Mouse (Mus musculus): Measurements from ENCODE around the gene Plagl1. TPM values are rescaled to one million over a fixed set of nuclear protein-coding genes. Genes with fewer than 3 reads are reported as not detected.

The Plagl1 gene
- total RNA-seq, 2 experiments from 2014 or later: 32.3 to 38.6 TPM

GRCm38 (mm10) chr10:13118770-13119102 is 58.4 kb downstream of the Plagl1 start:
- intact Hi-C loops (cut with DNase I; ENCODE audit: low total_unique reads): no loop called here
- no peak for DNase-seq

- intact Hi-C loops (cut with DNase I; ENCODE audit: low total_unique reads): no loop called here
- DNase-seq: no peak
These were observed 59.0 kb downstream of the Plagl1 start for GRCm38 (mm10) chr10:13119300-13119699.

DNA sequence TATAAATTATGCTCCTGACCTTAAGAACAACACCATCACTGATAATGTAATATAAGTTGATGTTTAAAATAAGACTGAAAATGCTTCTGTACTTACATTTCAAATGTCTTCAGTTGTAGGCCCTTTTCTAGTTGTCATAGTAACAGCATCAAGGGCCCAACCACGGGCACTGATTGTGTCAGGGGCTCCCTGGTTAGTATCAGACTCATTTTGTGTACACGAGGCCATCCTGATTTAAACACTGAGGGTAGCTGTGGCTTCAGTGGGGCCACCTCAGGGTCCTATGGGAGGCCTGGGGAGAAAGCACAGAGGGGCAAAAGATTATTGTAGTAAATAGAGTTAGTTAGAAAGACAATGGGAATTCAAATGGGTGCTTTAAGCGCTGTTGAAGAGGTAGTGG is 65.5 kb downstream of the Plagl1 start:
- no peak for DNase-seq

DNA sequence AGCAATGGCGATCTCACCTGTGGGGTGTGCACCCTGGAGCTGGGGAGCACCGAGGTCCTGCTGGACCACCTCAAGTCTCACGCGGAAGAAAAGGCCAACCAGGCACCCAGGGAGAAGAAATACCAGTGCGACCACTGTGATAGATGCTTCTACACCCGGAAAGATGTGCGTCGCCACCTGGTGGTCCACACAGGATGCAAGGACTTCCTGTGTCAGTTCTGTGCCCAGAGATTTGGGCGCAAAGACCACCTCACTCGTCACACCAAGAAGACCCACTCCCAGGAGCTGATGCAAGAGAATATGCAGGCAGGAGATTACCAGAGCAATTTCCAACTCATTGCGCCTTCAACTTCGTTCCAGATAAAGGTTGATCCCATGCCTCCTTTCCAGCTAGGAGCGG is 67.0 kb downstream of the Plagl1 start:
- intact Hi-C loops (cut with DNase I; ENCODE audit: low total_unique reads): no loop called here
- DNase-seq: no peak

More for the DNA sequence above, 65.5 kb downstream of the Plagl1 start:
- intact Hi-C loops (cut with DNase I; ENCODE audit: low total_unique reads): no loop called here

DNA sequence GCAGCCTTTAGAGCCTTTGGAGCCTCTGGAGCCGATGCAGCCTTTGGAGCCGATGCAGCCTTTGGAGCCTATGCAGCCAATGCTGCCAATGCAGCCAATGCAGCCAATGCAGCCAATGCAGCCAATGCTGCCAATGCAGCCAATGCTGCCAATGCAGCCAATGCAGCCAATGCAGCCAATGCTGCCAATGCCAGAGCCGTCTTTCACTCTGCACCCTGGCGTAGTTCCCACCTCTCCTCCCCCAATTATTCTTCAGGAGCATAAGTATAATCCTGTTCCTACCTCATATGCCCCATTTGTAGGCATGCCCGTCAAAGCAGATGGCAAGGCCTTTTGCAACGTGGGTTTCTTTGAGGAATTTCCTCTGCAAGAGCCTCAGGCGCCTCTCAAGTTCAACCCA is 67.6 kb downstream of the Plagl1 start:
- intact Hi-C loops (cut with DNase I; ENCODE audit: low total_unique reads): no loop called here

DNA sequence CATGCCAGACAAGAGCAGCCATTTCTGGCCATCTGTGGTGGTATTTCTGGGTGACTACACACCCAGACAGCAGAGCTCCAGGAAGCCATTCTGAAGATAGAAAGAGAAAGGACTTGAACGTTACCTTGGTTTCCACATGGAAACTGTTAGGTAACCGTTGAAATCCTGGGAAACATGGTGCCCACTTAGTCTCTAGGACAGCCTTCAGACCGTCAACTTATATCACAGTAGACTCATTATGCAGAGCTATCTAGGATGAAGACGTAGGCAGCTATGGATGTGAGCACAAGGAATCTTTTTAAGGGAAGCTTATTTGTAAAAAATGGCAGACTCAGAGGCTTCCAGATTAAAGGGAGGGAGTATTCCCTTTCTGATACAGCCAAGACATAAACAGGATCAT is 73.5 kb downstream of the Plagl1 start:
- intact Hi-C loops (cut with DNase I; ENCODE audit: low total_unique reads): no loop called here
- no peak for DNase-seq

More for the DNA sequence above, 67.6 kb downstream of the Plagl1 start:
- DNase-seq: no peak

- intact Hi-C loops (cut with DNase I; ENCODE audit: low total_unique reads): no loop called here
- no peak for DNase-seq
These were observed 75.0 kb downstream of the Plagl1 start for GRCm38 (mm10) chr10:13135276-13135675.

GRCm38 (mm10) chr10:13135751-13136150 is 75.4 kb downstream of the Plagl1 start:
- intact Hi-C loops (cut with DNase I; ENCODE audit: low total_unique reads): no loop called here
- DNase-seq: no peak

- intact Hi-C loops (cut with DNase I; ENCODE audit: low total_unique reads): no loop called here
These were observed 77.6 kb downstream of the Plagl1 start for GRCm38 (mm10) chr10:13137906-13138305.

GRCm38 (mm10) chr10:13140434-13140833 is 80.1 kb downstream of the Plagl1 start:
- intact Hi-C loops (cut with DNase I; ENCODE audit: low total_unique reads): no loop called here

More at GRCm38 (mm10) chr10:13137906-13138305, 77.6 kb downstream of the Plagl1 start:
- DNase-seq: no peak

DNA sequence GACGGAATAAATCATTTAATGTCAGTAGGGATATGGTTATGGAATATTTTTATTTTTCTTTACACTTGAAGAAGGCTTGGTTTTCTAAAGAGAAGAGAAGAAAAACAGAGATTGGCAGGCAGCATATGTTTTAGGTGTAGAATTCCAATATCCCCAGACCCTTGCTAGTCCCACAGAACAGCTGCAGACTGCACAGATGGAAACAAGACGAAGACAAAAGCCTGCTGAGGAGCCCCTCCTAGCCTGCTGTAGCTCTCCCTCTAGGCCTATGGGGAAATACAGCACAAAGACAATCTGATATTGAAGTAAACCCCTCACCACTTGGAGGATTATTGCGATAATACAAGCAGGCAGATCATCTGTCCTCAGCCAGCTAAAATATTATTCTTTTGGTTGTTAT is 90.1 kb downstream of the Plagl1 start:
- intact Hi-C loops (cut with DNase I; ENCODE audit: low total_unique reads): no loop called here
- no peak for DNase-seq

More at GRCm38 (mm10) chr10:13140434-13140833, 80.1 kb downstream of the Plagl1 start:
- DNase-seq: no peak

DNA sequence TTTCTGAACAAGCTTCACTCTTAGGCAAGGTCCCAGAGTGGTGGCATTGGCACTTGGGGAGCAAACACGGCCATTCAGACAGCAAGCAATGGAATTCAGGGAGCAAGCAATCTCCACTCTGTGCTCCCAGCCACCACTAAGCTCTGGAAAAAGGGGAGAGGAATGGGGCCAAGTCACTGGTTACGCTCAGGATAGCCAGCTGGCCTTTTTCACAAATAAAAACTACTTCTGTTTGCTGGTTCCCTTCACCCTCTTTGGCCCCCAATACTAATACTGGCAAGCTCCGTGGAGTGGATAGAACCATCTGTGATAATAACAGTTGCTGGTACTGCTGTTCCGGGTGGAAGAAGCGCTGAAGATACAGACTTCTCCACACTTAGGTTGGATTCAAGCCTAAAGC is 91.0 kb downstream of the Plagl1 start:
- DNase-seq: peak; percentile 21
- intact Hi-C loops (cut with DNase I; ENCODE audit: low total_unique reads): no loop called here

DNA sequence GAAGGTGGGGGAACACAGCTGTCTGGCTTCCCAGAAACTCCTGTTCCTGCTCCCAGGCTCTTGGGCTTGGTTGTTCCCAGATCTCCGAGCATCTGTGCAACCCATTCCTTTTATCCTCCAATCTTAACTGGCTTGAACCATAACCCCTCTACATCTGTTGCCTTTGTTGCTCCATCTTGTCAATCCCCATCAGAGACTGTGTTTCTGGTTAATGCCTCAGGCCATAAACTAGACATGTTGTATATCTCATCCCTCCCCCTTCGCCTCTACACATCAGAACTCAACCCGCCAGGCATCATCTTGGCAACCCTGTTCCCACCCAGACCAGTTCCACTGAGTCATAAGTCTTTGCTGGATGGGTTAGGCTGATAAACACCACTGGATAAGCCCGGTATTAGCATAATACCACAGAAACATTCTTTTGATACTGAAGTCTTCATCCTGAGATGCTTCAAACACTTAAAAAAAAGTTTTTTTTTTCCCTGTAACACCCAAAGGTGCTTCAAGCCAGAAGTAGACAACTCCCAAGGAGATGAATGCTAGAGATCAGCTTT is 92.6 kb downstream of the Plagl1 start:
- intact Hi-C loops (cut with DNase I; ENCODE audit: low total_unique reads): no loop called here
- DNase-seq: no peak

DNA sequence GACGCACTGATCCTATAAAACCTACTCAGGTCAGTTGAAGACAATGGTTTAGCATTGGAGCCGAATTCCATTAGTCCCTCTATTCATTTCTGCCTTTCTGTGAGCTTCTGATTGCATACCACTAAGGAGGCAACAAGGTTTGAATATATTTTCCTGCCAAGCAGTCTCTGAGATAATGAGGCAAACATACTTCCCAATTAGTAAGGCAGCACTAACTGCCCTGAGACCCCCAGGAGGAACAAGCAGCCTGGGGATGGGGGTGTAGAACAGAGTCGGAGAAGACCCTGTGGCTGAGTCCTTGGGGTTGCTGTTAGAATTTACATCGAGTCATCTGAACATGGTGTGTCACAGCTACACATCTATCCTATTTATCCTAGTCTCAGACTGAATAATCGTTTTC is 95.1 kb downstream of the Plagl1 start:
- intact Hi-C loops (cut with DNase I; ENCODE audit: low total_unique reads): no loop called here
- no peak for DNase-seq

DNA sequence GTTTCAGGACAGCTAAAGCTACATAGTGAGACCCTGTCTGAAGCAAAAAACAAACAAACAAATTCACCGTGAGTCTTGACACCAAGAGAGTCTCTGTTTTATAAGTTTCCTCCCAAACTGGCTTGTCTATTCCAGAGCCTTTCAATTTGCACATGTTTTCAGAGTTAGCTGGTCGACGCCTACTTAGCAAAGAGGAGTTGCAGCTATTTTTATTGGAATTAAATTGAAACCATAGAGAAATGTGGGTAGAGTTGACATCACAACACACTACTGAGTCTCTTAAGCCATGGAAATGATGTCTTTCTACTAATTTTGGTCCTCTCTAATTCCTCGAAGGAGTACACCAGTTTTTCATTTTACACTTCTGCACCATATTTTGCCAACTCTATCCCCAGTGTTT is 100.6 kb downstream of the Plagl1 start:
- intact Hi-C loops (cut with DNase I; ENCODE audit: low total_unique reads): no loop called here

GRCm38 (mm10) chr10:13162031-13162430 is 101.7 kb downstream of the Plagl1 start:
- no peak for DNase-seq
- intact Hi-C loops (cut with DNase I; ENCODE audit: low total_unique reads): no loop called here

More for the DNA sequence above, 100.6 kb downstream of the Plagl1 start:
- DNase-seq: no peak

- DNase-seq: no peak
- intact Hi-C loops (cut with DNase I; ENCODE audit: low total_unique reads): no loop called here
These were observed 108.2 kb downstream of the Plagl1 start for GRCm38 (mm10) chr10:13168461-13168860.

- DNase-seq: no peak
- intact Hi-C loops (cut with DNase I; ENCODE audit: low total_unique reads): no loop called here
These were observed 110.6 kb downstream of the Plagl1 start for GRCm38 (mm10) chr10:13170739-13171448.

DNA sequence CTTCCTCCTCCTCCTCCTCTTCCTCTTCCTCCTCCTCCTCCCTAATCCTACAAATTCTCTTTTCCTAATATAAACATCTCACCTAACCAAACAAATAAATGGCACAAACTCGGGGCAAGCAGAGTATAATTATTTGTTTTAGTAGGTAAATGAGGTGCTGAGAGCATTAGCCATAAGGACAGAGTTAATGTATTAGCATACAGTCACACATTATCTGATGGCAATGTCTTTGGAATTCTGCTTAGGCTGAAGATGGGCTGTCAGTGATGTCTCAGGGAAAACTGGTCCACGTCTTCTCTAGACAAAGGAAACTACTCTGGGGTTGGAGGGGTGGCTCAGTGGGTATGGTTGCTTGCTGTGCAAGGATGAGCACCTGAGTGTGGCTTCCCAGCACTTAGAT is 111.2 kb downstream of the Plagl1 start:
- intact Hi-C loops (cut with DNase I; ENCODE audit: low total_unique reads): no loop called here
- no peak for DNase-seq

- DNase-seq: no peak
- intact Hi-C loops (cut with DNase I; ENCODE audit: low total_unique reads): no loop called here
These were observed 112.5 kb downstream of the Plagl1 start for GRCm38 (mm10) chr10:13172798-13173221.

DNA sequence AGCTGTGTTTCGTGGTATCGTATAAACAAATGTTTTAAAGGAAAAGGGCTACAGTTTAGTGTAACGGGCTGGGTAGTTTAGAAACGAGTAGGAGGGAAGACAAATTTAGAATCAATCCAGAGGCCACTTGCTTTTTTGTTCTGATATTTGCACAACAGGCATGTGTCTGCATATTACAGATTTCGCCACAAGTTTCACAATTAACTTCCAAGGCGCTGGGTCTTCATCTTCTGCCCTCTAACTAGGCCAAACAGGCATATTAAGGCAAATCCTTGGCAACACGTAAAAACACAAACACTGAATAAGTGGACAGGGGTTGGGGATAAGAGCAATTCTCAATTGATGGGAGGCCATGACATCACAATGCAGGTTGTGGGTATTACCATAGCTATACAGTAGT is 115.6 kb downstream of the Plagl1 start:
- intact Hi-C loops (cut with DNase I; ENCODE audit: low total_unique reads): no loop called here
- no peak for DNase-seq

Data from gastrocnemius, postnatal 14 days (tissue).